Mouse (Mus musculus): ENCODE measurements around the gene Mamdc4.

- TF ChIP-seq CTCF (IDR thresholded peaks at IDR 0.05; ENCODE audit: low read depth, low read length) (no peak), POLR2A (IDR thresholded peaks at IDR 0.05; ENCODE audit: borderline replicate concordance, low read depth, low read length) (no peak)
Measured at GRCm38 (mm10) chr2:25582466-25583119, 7.9 kb upstream of the Mamdc4 start.

All from bone marrow macrophage, adult 2 months (primary cell).